Mouse (Mus musculus): ENCODE results near the gene Col6a2.

The Col6a2 gene

DNA sequence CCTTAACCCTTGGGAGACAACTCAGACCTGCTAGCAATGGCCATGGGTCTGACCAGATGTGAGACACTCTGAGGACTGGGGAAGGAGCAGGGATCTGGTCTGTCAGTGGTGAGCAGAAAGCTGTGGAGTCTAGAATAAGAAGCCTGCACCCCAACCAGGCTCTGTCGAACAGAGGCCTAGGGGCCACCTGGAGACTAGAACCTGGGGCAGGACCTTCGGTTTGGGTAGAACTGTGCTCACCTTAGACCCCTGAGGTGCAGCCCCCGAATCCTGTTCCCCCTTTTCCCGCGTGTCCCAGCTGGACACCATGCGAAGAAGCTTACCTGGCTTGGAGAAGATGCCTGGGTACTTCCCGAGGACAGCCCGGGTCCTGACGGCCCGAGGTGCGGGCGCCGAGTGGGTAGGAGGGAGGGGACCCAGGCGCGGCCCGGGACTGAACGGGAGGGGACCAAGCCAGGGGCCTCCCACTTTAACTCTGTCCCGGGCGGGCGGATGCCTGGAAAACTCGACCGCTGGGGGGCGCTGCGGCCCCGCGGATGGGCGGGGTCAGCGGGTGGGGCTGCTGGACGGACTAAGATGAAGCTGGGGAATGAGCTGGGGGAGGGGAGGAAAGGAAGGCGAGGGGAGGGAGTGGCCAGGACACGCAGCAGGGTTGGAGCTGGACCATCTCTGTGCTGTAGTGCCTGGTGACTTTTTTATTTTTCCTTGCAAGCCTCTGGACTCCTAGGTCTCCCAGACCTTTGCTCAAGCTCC lies at the start of gene Col6a2:
Gene Col6a2 (minus strand): TSS at position 703 of the 753 bp plus-strand sequence.
- DNase-seq = peak; percentile 78 to 83

DNA sequence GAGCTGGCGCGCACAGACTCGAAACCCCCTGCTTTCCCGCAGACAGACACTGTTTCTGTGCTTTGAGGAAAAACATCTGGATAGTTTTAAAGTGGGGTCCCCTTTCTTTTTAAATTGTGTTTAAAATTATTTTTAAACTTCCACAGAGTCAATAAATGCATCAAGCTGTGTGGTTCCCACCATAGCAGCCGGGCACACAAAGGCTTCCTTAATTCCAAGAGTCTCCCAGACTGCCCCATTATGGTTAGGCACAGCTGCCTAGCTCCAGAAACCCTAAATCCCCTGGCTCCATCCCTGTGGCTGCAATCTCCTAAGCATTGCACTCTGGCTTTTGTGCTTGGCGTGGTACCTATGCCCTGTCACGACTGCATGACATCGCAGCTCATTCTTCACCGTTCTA lies 48.5 kb upstream of the Col6a2 start:
- DNase-seq = no peak

DNA sequence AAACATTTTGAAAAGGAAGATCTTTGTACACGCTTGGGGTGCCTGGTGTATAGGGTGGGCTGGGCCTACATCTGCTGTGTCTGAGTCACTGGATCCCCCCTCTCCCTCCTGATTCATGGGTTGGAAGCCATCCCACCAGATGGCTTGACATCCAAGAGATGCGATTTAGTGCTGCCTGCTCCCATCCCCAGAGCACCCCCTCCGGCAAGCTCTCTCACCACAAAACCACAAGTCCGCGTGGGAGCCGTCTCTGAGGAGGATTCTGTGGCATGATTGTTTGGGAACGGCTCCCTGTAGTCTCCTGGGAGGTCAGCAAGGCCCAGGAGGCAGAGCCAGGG lies 45.5 kb upstream of the Col6a2 start:
- no peak for DNase-seq

DNA sequence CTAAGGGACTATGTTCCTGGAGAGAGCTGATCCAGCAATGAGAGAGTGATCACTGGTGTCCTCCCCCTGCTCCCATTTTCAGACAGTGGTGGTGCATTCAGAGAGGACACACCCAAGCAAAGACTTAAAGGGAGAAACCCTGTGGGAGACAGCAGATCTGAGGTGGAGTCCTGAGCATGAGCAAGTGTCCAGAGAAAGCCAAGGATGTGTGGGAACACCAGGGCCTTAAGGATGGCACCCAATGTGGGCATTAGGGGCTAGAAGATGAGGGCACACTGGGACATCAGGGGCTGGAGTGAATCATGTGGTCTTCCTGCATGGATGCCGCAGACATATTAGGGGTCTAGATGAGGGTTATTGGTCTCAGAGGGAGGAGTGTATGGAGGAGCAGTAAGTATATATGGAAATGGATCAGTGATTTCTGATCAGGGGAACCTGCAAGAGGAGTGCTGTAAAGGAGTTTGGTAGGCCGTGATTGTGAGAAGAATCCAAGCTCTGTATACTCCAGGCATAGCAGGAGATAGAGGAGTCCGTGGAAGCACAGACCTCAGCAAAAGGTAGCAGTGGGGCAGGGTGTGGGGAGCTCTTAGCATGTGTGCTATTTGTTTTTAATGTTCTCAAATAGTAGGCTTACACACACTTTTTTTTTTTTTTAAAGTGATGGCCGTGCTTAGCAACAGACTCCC lies 45.0 kb upstream of the Col6a2 start:
- DNase-seq = no peak

DNA sequence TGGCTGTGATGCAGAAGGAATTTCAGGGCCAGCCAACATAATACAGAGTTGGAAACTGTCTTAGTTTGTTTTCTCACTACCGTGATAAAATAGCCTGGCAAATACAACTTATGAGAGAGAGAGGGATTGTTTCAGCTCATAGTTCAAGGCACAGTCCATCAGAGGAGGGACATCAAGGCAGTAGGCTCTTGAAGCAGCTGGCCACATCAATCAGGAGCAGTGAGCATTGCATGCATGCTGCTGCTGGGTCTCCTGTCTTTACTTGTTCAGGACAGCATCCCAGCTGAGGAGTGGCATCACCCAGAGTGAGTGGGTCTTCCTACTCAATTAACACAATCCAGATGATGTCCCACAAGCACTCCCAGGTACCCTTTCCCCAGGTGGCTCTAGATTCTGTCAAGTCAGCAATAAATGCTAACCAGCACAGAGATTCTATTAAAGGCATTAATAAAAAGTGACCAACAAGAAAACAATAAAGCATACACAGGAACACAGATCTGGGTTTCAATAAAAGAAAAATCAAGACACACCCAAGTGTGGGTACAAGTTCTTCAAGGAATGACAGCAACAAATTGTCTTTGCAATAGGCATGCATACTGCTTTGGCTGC lies 43.9 kb upstream of the Col6a2 start:
- DNase-seq = no peak

DNA sequence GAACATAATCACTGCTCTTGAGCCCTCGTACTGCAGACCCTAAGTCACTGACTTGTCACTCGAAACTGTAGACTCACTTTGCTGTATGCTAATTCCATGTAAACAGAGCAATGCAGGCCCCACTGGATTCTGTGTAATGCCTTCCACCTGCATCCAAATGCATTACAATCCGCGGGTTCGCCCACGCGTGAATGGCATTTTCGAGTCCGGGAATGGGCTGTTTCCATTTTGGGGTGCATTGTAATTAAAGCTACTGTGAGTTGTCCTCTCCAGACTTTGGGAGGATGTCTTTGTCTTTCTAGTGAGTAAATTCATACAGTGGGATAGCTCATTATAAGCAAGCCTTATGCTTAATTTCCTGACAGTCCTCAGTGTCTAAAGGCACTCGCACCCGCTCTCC lies 42.1 kb upstream of the Col6a2 start:
- DNase-seq = no peak

DNA sequence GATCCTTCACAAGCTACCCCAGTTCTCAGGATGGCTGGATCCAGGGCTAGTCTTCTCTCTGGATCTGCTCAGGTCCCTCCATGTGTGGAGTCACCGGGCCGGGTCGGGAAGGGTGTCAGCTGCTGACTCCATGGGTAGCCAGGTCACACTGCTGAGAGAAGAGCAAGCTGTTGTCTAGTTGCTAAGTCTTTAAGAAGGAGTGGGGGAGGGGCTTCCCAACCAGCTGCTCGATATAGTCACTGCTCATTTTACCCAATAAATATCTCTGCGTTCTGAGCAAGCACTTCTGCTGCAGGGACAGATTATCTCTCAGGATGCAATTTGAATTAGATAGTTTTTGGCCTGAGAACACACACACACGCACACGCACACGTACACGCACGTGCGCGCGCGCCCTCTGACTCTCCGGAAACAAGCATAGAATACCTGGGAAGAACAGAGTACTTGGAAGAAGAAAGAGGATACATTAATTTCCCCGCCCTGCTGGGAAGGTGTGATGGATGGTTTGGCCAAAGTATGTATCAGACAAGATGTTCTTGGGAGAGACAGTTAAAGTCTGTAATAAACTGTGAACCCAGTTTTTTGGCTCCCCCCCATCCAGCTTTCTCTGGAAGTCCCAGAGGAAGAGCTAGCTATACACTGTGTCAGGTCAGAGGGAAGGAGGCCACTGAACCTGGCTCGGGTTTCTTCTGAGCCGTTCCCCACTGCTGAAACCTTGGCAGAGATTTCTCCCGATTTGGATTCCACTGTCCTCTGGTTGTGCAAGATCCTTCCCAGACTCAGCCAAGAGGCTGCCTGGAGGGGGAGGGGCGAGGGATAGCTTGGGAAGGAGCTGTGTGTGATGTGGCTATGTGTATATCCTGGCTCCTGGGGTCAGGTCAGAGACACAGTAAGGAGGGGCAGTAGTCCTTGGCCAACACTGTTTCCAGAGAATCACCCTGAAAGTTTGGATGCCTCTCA lies 41.0 kb upstream of the Col6a2 start:
- peak; percentile 47 for DNase-seq

DNA sequence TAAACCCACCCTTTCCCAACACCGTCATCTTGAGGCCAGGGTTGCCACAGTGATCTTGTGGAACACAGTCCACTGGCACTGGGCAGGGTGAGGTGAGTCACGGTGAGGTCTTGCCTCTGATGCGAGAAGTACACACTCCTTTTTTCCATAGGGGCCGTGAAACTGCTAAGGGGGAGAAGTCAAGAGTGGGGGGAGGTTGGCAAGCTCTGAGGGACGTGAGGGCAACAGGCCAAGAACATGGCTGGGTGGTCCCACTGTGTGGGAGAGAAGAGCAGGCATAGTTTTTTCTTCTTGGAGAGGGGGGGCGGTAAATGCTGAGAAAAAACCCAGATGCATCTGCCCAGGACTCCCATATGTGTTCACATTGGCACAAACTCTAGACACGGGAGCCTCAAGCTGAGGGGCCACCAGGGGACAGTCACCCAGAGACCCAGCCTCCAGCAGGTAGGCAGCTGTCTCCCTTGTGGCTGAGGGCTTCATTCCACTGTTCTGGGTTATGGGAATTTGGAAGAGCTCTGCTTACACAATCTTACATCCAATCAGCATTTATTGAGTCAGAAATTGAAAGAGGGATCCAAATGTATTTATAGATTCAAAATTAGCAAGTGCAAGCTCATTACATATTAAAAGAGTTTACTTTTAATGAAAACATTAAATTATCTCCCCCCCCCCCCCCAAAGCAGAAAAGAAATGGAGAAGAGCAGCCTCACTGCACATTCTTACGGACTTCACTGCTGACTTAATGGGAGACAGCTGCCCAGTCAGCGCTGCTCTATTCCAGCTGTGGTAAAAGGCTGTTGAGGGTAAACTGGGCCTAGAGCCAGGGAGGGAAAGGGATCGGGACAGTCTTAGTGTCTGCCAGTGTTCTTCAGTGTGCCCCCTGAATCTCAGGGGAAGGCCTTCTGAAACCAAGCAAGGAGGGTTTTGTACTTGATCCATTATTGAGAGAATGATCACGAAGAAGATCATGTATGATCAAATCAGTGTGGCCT lies 30.2 kb upstream of the Col6a2 start:
- no peak for DNase-seq

DNA sequence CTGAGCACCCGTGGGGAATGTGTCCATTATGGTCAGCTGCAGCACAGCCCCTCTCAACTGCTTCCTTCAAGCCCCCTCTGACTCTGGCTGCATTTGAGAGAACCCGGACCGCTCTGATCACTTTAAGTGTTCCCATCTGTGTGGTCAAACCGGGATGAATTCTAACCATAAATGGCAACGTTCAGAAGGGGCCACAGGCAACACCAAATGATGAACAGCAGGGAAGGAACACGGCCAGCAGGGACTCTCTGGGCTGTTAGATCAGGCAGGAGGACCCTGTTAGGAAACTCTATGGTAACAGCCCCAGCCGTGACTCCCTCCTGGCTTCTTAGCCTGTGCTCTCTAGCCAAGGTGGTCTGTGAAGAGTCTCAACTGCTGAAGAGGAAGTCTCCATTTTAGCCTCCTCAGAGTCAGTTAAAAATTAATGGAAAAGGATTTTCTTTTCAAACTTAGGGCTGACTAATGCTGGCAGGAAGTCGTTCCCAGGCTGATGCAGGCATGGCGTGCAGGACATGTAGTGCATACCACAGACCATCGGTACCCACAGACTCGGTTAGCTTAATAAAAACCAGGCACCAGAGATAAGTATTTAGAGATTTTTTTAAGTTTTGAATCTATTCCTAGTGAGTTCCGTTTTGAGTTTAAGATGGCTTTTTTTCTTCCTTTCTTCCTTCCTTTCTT lies 27.4 kb upstream of the Col6a2 start:
- no peak for DNase-seq

DNA sequence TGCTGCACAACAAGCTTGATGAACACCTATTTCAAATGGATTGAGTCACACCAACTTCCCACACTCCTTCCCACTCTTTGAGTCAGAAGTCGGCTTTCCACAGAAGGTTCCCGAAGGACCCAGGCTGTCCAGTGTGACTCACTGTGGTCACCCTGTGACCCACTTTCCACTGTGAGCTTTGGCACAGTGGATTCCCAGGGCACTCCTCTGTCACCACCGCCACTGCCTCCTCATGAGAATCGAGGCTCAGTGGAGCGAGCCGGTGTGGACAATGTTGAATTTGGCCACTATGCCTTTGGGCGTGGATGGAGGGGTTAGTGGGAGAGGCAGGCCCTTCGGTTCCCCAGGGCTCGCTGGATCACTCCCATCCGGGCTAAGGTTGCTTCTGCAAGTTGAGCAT lies 25.3 kb upstream of the Col6a2 start:
- DNase-seq = no peak

DNA sequence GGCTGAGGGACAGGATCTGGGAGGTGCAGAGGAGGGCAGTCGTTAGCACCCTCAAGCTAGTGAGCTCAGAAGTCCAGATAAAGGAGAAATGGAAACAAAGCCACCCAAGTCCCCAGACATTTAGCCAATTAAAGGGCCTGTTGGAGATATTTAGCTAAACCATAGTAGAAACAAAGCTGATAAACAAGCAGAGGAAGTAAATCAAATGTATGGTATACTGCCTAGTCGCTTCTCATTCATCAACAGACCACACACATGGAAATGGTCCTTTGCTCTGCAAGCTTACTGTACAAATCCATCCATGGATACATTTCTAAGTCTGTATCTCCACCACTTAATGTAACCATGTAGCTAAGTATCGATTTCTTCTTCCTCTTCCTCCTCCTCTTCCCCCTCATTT lies 24.0 kb upstream of the Col6a2 start:
- DNase-seq = no peak

DNA sequence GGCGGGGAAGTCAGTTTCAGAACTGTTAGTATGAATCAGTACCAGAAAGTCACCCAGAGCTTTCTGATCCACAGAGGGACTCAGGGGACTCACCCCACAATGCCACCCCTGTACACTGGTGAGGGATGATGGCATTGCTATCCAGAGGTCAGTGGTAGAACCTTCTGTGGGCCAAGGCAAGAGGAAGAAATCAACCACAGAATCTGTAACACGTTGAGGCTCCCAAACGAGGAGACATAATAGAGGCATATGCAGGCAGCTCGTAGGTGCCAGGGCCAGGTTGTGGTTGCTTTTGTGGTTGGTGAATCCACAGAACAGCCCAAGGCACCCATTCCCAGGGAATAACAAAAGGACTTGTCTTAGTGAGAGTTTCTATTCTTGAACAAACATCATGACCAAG lies 22.3 kb upstream of the Col6a2 start:
- DNase-seq = no peak

DNA sequence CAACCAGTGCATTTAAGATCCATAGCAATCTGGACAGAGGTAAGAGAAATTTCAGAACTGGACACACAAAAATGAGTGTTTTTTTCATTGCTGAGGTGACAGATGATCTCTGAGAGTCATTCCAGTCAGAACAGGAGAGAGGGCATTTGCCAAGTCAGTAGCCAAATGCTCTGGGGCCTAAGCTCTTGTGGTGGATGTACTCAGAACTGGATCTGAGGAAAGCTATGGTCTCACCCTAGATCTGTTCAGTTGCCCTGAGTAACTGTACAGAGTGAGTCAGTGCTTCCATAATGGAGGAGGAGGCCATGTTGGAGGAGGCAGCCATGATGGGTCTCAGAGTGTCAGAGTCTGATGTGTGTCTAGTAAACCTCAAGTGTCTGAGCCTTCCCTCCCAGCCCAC lies 21.6 kb upstream of the Col6a2 start:
- no peak for DNase-seq

DNA sequence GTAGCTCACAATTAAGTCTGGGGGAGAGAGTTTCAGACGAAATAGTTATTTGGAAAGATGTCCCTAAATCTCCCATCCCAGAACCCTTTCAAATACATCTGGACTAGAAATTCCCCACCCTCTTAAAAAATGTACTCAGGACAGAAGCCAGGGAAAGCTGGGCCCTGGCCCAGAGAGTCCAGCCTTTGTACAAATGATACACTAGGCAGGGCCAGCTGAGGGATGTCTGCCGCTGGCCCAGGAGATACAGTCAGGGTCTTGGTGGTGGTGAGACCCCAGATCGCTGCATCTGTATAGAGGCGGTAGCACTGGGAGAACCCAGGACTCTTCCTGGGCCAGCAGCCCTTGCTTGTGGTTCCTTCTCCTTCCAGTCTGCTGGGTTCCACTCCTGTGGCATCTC lies 20.6 kb upstream of the Col6a2 start:
- DNase-seq = no peak

DNA sequence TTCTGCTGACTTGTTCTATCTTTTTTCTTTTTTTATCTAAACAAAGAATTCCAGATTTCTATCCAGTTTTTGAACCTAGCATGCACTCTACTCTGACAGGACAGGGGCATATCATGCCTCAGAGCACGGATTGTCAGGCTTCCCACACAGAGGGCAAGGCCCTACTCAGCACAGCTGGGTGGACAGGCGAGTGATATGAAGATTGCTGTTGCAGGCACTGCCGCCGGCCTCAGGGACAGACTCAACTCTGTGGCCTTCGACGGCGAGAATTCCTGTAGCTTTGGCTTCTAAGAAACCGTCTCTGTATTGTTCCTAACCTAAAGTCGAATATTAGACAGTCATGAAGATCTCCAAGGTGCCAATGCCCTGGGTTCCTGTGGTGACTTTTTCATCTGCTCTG lies 20.0 kb upstream of the Col6a2 start:
- DNase-seq = no peak

DNA sequence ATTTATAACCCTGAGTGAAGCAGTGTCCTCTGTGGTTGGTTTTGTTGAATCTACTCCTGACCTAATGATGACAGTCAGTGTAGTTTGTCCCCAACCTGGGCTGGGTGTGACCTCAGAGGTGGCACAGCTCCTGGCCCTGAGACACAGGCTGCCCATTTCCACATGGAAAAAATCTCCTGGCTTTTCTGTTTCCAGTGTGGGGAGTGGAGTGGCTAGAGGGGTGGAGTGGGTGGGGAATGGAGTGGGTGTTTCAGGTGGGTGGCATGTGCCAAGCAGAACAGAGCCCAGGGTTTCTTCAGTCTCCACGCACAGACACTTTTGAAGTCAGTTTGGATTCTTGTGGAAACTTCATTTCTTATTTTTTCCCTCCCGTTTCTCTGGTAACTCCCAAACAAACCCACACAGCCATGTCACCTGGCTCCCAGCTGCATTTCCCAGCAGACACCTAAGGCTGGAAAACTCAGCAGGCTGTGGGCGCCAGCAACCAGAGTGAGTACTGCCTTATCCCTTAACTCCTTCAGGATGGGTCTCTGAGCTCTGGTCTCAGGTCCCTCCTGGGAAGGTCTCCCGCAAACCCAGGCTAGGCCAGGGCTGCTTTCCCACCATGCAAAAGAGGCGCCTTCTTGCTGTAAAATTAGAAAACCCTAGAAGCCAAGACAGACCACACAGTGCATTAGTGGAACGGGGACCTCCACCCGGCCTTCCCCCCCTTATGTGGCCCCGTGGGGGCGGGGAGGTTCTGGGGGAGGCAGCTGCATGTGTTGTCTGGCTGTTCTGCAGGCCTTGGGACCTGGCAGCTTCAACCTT lies 19.4 kb upstream of the Col6a2 start:
- DNase-seq = no peak

DNA sequence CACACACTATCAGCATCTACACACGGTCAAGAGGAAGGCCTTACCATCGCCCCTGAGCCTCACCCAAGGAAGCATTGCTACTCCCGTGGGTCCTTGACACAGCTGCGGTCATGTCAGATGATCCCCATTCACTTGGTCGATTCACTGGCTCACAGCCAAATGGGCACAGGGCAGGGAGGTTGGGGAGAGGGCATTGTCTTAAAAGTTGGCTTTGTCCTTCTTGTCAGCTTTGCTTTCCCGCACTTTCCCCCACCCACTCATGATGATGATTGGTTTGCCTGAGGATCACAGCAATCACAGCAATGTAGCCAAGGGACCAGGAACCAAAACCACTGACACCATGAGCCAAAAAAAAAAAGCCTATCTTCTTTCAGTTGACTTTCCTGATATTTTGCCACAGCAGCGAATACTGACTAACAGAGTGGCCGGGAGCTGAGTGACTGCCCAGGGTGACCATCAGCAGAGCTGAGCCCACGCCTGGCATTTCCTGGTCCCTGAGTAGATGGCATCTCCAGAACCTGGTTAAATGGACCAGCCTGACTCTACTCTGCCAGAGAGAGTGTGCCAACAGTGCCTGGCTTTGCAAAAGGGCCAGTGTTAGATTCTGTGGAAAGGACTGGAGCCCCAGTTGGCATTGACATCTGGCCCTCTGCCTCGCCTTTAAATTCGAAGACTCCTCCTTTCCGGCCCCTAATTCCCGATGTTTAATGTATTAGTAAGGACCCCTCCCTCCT lies 18.6 kb upstream of the Col6a2 start:
- DNase-seq = no peak

DNA sequence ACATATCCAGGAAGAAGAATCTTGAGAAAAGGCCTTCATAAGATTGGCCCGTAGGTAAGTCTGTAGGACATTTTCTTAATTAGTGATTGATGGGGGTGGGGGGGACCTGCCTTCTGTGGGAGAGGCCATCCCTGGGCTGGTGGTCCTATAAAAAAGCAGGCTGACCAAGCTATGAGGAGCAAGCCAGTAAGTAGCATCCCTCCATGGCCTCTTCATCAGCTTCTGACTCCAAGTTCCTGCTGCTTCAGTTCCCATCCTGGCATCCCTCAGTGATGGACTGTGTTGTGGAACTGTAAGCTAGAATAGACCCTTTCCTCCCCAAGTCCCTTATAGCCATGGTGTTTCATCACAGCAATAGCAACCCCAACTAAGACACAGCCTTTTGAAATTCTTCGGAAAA lies 16.5 kb upstream of the Col6a2 start:
- DNase-seq = no peak

DNA sequence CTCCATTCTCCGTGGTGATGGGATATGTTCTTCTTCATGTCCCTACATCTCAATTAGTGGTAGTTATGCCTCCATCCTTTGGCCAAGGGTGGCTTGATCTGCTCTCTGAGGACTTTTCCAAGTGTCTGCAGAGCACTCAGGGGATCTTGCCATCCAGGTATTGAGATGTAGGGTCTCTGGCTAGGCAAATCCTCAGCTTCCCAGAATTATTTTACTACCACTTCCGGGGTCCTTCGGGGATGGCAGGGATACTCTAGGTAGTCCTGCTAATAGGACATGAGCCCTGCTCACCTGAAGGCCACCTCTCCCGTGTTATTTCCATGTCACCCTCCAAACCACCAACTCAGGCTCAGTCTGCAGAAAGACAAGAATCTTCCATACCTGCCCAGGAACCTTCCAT lies 13.2 kb upstream of the Col6a2 start:
- no peak for DNase-seq

DNA sequence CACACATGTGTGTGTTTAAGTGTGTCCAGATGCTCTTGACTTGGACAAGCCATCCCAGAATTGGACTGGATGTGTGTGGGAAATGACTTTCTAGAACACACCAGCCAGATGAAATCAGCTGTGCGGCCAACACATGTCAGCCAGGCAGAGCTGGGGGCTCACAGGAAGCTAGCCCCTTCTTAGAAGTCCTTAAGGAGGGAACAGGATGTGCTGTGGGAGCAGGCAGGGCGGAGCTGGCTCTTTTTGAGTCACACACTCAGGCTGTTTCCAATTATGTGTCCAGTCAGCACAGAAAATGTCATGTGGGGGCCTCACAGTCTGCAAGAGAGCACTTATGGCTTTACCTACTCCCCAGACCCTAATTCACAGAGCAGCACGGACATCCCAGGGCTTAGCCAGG lies 12.6 kb upstream of the Col6a2 start:
- DNase-seq = no peak

All from cerebellum, postnatal 36 days (tissue).